Mouse (Mus musculus) gastrocnemius, postnatal 14 days (tissue): Measurements from ENCODE around the gene Hebp1. TPM values are rescaled to one million over a fixed set of nuclear protein-coding genes. Genes with fewer than 3 reads are reported as not detected.

Experiments
- DNase-seq: peaks from one replicate; pipeline ENCODE4 v3.0.0; 2021; ENCODE audit warnings: mixed read lengths
- intact Hi-C: fragments of 180-260 bp; cut with DNase I; formaldehyde crosslinking; loops from one replicate; pipeline ENCODE4 v1.15.1; 2025; ENCODE audit warnings: low total_unique reads
- total RNA-seq, 2 experiments: library from RNA; stranded (reverse); gene quantifications; 2 replicates each; pipeline ENCODE4 v1.2.3; 2021

Gene Hebp1
- total RNA-seq, 2 experiments from 2014 or later: 9.7 to 10.3 TPM

- intact Hi-C loops: no loop called here
- DNase-seq: no peak
Measured at GRCm38 (mm10) chr6:135200122-135200957, 2.5 kb upstream of the Hebp1 start.

- intact Hi-C loops: no loop called here
- DNase-seq: no peak
Measured at GRCm38 (mm10) chr6:135198726-135199125, 904 bp upstream of the Hebp1 start.

- no peak for DNase-seq
- intact Hi-C loops: no loop called here
Measured at GRCm38 (mm10) chr6:135197446-135197845, 376 bp downstream of the Hebp1 start.

GRCm38 (mm10) chr6:135196707-135197106 lies 1.1 kb downstream of the Hebp1 start:
- intact Hi-C loops: no loop called here
- no peak for DNase-seq

GRCm38 (mm10) chr6:135194907-135195306 lies 2.9 kb downstream of the Hebp1 start:
- intact Hi-C loops: no loop called here
- DNase-seq: no peak

GRCm38 (mm10) chr6:135193733-135194132 lies 4.1 kb downstream of the Hebp1 start:
- intact Hi-C loops: no loop called here
- no peak for DNase-seq

GRCm38 (mm10) chr6:135192993-135193392 lies 4.8 kb downstream of the Hebp1 start:
- no peak for DNase-seq
- intact Hi-C loops: no loop called here

GRCm38 (mm10) chr6:135191906-135192305 lies 5.9 kb downstream of the Hebp1 start:
- DNase-seq: no peak
- intact Hi-C loops: no loop called here

- intact Hi-C loops: no loop called here
- DNase-seq: no peak
Measured at GRCm38 (mm10) chr6:135190122-135190521, 7.7 kb downstream of the Hebp1 start.

- no peak for DNase-seq
- intact Hi-C loops: no loop called here
Measured at GRCm38 (mm10) chr6:135188629-135189028, 9.2 kb downstream of the Hebp1 start.

- no peak for DNase-seq
- intact Hi-C loops: no loop called here
Measured at GRCm38 (mm10) chr6:135187076-135187917, 10.5 kb downstream of the Hebp1 start.

GRCm38 (mm10) chr6:135183961-135184360 lies 13.9 kb downstream of the Hebp1 start:
- intact Hi-C loops: no loop called here
- DNase-seq: no peak

- intact Hi-C loops: no loop called here
- no peak for DNase-seq
Measured at GRCm38 (mm10) chr6:135182925-135183324, 14.9 kb downstream of the Hebp1 start.

- DNase-seq: no peak
- intact Hi-C loops: no loop called here
Measured at GRCm38 (mm10) chr6:135178599-135178998, 19.2 kb downstream of the Hebp1 start.

- intact Hi-C loops: no loop called here
- DNase-seq: no peak
Measured at GRCm38 (mm10) chr6:135177271-135177670, 20.6 kb downstream of the Hebp1 start.

- no peak for DNase-seq
Measured at GRCm38 (mm10) chr6:135175014-135175413, 22.8 kb downstream of the Hebp1 start.

GRCm38 (mm10) chr6:135171736-135172135 lies 26.1 kb downstream of the Hebp1 start:
- no peak for DNase-seq
- intact Hi-C loops: no loop called here

More at GRCm38 (mm10) chr6:135175014-135175413, 22.8 kb downstream of the Hebp1 start:
- intact Hi-C loops: no loop called here

GRCm38 (mm10) chr6:135169246-135169645 lies 28.6 kb downstream of the Hebp1 start:
- intact Hi-C loops: no loop called here
- no peak for DNase-seq

GRCm38 (mm10) chr6:135168471-135168870 lies 29.4 kb downstream of the Hebp1 start:
- no peak for DNase-seq
- intact Hi-C loops: no loop called here
